Mouse (Mus musculus): ENCODE data around the gene Pla2g4c. TPM values are rescaled to one million over a fixed set of nuclear protein-coding genes. Genes with fewer than 3 reads are reported as not detected.

Pla2g4c gene
- polyA plus RNA-seq, 1 experiment: not detected

GRCm38 (mm10) chr7:13295256-13295655 is 29.2 kb upstream of the Pla2g4c start:
- no peak for TF ChIP-seq GATA1 (IDR thresholded peaks at IDR 0.05; ENCODE audit: borderline replicate concordance, low read length)
- TF ChIP-seq FLI1 (IDR thresholded peaks at IDR 0.05; ENCODE audit: low read length): no peak
- no peaks in the 10 kb centered on the region for H3K9me3 ChIP-seq
- peaks cover 41% of the 10 kb centered on the region for H3K4me1 ChIP-seq
- H3K36me3 ChIP-seq (replicated peaks; ENCODE audit: low read length): peaks cover 97% of the 10 kb centered on the region
- peaks cover 28% of the 10 kb centered on the region for H3K27me3 ChIP-seq (replicated peaks)
- H3K4me3 ChIP-seq (replicated peaks): no peak overlapping the region

- peaks cover 40% of the 10 kb centered on the region for H3K27me3 ChIP-seq (replicated peaks)
- H3K36me3 ChIP-seq (replicated peaks; ENCODE audit: low read length): peaks cover 93% of the 10 kb centered on the region
- H3K9me3 ChIP-seq: no peaks in the 10 kb centered on the region
- TF ChIP-seq GATA1 (IDR thresholded peaks at IDR 0.05; ENCODE audit: borderline replicate concordance, low read length) (no peak), FLI1 (IDR thresholded peaks at IDR 0.05; ENCODE audit: low read length) (no peak)
- H3K4me1 ChIP-seq: peaks cover 45% of the 10 kb centered on the region
- H3K4me3 ChIP-seq (replicated peaks): no peak overlapping the region
Measured at GRCm38 (mm10) chr7:13297636-13298035, 26.8 kb upstream of the Pla2g4c start.

- no peaks in the 10 kb centered on the region for H3K9me3 ChIP-seq
- no peak overlapping the region for H3K4me3 ChIP-seq (replicated peaks)
- peaks cover 43% of the 10 kb centered on the region for H3K27me3 ChIP-seq (replicated peaks)
- peaks cover 53% of the 10 kb centered on the region for H3K4me1 ChIP-seq
- H3K36me3 ChIP-seq (replicated peaks; ENCODE audit: low read length): peaks cover 85% of the 10 kb centered on the region
- TF ChIP-seq FLI1 (IDR thresholded peaks at IDR 0.05; ENCODE audit: low read length) (no peak), GATA1 (IDR thresholded peaks at IDR 0.05; ENCODE audit: borderline replicate concordance, low read length) (no peak)
Measured at GRCm38 (mm10) chr7:13298821-13299220, 25.6 kb upstream of the Pla2g4c start.

GRCm38 (mm10) chr7:13301643-13302042 is 22.8 kb upstream of the Pla2g4c start:
- TF ChIP-seq FLI1 (IDR thresholded peaks at IDR 0.05; ENCODE audit: low read length) (no peak), GATA1 (IDR thresholded peaks at IDR 0.05; ENCODE audit: borderline replicate concordance, low read length) (no peak)
- Histone ChIP-seq H3K4me3 (replicated peaks) (no peak overlapping the region), H3K27me3 (replicated peaks) (peaks cover 46% of the 10 kb centered on the region), H3K36me3 (replicated peaks; ENCODE audit: low read length) (peaks cover 84% of the 10 kb centered on the region), H3K9me3 (no peaks in the 10 kb centered on the region), H3K4me1 (peaks cover 43% of the 10 kb centered on the region)

GRCm38 (mm10) chr7:13302780-13303179 is 21.7 kb upstream of the Pla2g4c start:
- peaks cover 43% of the 10 kb centered on the region for H3K4me1 ChIP-seq
- peak overlapping the region; percentile 66 for H3K4me3 ChIP-seq (replicated peaks)
- no peaks in the 10 kb centered on the region for H3K9me3 ChIP-seq
- H3K36me3 ChIP-seq (replicated peaks; ENCODE audit: low read length): peaks cover 84% of the 10 kb centered on the region
- peaks cover 50% of the 10 kb centered on the region for H3K27me3 ChIP-seq (replicated peaks)
- TF ChIP-seq FLI1 (IDR thresholded peaks at IDR 0.05; ENCODE audit: low read length): peak; percentile 82
- no peak for TF ChIP-seq GATA1 (IDR thresholded peaks at IDR 0.05; ENCODE audit: borderline replicate concordance, low read length)

GRCm38 (mm10) chr7:13303372-13303771 is 21.1 kb upstream of the Pla2g4c start:
- TF ChIP-seq FLI1 (IDR thresholded peaks at IDR 0.05; ENCODE audit: low read length): no peak
- no peak for TF ChIP-seq GATA1 (IDR thresholded peaks at IDR 0.05; ENCODE audit: borderline replicate concordance, low read length)
- no peaks in the 10 kb centered on the region for H3K9me3 ChIP-seq
- peaks cover 52% of the 10 kb centered on the region for H3K27me3 ChIP-seq (replicated peaks)
- peaks cover 86% of the 10 kb centered on the region for H3K36me3 ChIP-seq (replicated peaks; ENCODE audit: low read length)
- H3K4me1 ChIP-seq: peaks cover 43% of the 10 kb centered on the region
- peak overlapping the region; percentile 24 for H3K4me3 ChIP-seq (replicated peaks)

DNA sequence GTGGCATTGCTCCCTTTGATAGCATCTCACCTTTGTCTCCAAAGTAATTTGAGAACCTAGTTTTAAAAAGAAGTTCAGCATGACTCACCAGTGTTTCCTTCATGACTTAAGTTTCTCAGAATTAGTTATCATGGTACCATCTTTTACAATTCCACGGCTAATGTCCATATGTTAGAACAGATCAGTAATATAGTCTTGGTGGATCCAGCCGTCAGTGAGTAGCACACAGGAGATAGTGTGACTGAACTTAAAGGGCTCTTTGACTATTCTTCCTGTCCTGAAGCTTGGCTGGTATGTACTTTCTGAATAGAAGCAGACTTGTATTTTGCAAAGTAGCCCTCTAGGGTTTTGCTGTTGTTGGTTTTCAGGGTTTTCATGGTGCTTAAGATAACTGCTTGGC is 15.0 kb upstream of the Pla2g4c start:
- Histone ChIP-seq H3K36me3 (replicated peaks; ENCODE audit: low read length) (peaks cover 94% of the 10 kb centered on the region), H3K4me3 (replicated peaks) (no peak overlapping the region), H3K4me1 (peaks cover 7% of the 10 kb centered on the region), H3K9me3 (no peaks in the 10 kb centered on the region), H3K27me3 (replicated peaks) (peaks cover 23% of the 10 kb centered on the region)
- TF ChIP-seq FLI1 (IDR thresholded peaks at IDR 0.05; ENCODE audit: low read length): no peak
- TF ChIP-seq GATA1 (IDR thresholded peaks at IDR 0.05; ENCODE audit: borderline replicate concordance, low read length): no peak

DNA sequence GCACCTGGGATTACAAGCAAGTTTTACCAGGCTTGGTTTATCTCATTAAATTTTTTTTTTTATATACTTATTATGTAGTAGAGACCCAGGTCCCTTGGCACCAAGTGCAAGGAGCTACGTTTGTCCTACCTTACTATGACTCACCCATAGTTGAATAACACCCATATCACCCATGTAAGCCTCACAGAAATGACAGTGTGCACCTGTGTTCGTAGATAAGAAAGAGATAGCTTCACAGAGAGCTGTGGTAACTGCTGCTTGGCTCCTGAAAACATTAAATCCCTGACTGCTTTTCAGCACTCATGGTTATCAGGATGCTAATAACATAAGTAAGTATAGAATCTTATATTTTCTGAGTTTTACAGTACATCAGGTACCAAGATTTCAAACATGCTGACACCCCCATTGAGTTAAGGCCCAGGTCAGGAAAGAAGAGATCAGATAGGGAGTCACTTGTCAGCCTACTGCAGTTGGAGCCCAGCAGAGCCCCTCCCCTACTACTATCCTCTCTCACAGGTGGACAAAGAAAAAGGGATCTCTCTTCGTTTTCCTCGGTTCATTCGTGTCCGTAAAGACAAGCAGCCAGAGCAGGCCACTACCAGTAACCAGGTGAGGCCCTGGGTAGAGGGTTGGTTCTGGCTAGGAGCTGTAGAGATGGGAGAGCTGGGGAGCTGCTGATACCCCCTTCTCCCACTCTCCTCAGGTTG is 13.8 kb upstream of the Pla2g4c start:
- peaks cover 23% of the 10 kb centered on the region for H3K27me3 ChIP-seq (replicated peaks)
- H3K9me3 ChIP-seq: no peaks in the 10 kb centered on the region
- TF ChIP-seq GATA1 (IDR thresholded peaks at IDR 0.05; ENCODE audit: borderline replicate concordance, low read length): no peak
- TF ChIP-seq FLI1 (IDR thresholded peaks at IDR 0.05; ENCODE audit: low read length): no peak
- peaks cover 4% of the 10 kb centered on the region; the same call in 1 of the 2 replicates for H3K4me1 ChIP-seq
- H3K36me3 ChIP-seq (replicated peaks; ENCODE audit: low read length): peaks cover 84% of the 10 kb centered on the region
- no peak overlapping the region for H3K4me3 ChIP-seq (replicated peaks)

DNA sequence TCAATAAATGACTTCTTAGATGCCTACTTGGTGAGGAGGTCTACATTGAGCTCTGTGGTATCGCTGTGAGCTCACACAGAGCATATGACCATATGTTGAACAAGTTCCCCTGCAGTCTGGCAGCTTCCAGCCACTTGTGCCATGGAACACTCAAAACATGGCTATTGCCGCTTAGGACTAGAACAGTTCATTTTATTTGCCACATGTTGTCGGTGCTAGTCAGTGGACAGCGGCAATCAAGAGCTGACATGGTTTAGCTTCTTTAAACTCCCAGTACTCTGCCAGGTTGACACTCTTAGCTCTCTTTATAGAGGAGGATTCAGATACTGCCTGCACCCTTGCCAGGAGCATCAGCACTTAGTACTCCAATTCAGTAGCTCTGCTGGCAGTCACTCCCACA is 13.1 kb upstream of the Pla2g4c start:
- H3K4me3 ChIP-seq (replicated peaks): no peak overlapping the region
- no peaks in the 10 kb centered on the region for H3K9me3 ChIP-seq
- TF ChIP-seq FLI1 (IDR thresholded peaks at IDR 0.05; ENCODE audit: low read length): no peak
- TF ChIP-seq GATA1 (IDR thresholded peaks at IDR 0.05; ENCODE audit: borderline replicate concordance, low read length): no peak
- H3K36me3 ChIP-seq (replicated peaks; ENCODE audit: low read length): peaks cover 77% of the 10 kb centered on the region
- peaks cover 16% of the 10 kb centered on the region for H3K27me3 ChIP-seq (replicated peaks)
- peaks cover 4% of the 10 kb centered on the region; the same call in 1 of the 2 replicates for H3K4me1 ChIP-seq

DNA sequence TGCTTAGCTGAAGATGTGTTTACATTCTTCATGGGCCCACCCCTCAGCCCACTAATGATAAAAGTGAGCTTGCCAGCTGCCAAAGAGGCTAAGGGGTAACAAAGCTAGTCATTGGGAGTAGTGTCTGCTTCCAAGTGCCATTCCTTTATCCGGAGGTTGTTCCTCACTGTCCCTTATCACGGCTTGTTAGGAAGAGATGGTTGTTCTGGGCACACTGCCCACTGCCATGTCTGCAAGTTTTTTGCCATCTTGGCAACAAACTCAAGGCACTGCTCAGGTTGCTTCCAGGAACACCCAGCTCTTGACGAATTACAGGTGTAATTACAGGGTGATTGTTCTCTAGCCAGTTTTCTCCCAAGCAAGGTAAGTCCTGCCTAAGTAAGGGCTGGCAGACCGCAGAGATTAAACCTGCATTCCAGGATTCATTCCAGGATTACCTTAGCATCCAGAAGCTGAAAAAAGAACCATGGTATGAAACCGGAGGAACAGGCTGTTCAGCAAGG is 10.3 kb upstream of the Pla2g4c start:
- peaks cover 2% of the 10 kb centered on the region for H3K27me3 ChIP-seq (replicated peaks)
- no peaks in the 10 kb centered on the region for H3K9me3 ChIP-seq
- peaks cover 50% of the 10 kb centered on the region for H3K36me3 ChIP-seq (replicated peaks; ENCODE audit: low read length)
- H3K4me3 ChIP-seq (replicated peaks): no peak overlapping the region
- peaks cover under 1% of the 10 kb centered on the region; the same call in 1 of the 2 replicates for H3K4me1 ChIP-seq
- TF ChIP-seq GATA1 (IDR thresholded peaks at IDR 0.05; ENCODE audit: borderline replicate concordance, low read length) (no peak), FLI1 (IDR thresholded peaks at IDR 0.05; ENCODE audit: low read length) (no peak)
